Mouse (Mus musculus): Measurements from ENCODE around the gene Zfp654. TPM values are rescaled to one million over a fixed set of nuclear protein-coding genes. Genes with fewer than 3 reads are reported as not detected.

The Zfp654 gene
- polyA plus RNA-seq, 1 experiment = 10.3 TPM

DNA sequence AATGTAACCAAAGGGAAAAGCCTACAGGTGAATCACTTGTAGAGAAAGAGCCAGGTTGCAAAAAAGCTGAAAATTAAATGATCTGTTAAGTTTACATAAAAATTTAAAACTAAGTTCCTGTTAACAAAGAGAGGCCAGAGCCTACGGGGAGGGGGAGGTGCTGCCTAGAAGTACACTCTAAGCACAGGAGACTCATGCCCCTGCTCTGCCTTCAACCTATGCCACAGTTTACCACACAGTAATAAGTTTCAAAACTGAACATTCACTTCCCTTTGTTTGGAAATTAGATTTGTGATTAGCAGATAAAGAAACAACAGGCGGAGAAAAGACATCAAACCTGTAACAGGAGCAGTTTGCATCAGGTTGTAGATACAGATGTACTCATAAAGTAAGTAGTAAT, 56.6 kb downstream of the Zfp654 start:
- TF ChIP-seq POLR2A (IDR thresholded peaks at IDR 0.05; ENCODE audit: borderline replicate concordance, insufficient read depth, low read length) = no peak
- no peak for TF ChIP-seq CTCF (IDR thresholded peaks at IDR 0.05; ENCODE audit: borderline replicate concordance, insufficient read depth, low read depth, low read length)
- H3K27ac ChIP-seq (ENCODE audit: insufficient read depth, low read length) = no peak overlapping the region
- no peaks in the 10 kb centered on the region for H3K27me3 ChIP-seq (ENCODE audit: control insufficient read depth, insufficient read depth, low read length)
- DNase-seq = no peak
- WGBS = 89% methylated on average over 2 of the region's 2 CpGs
- H3K4me1 ChIP-seq (ENCODE audit: control insufficient read depth, insufficient read depth, low read length) = no peaks in the 10 kb centered on the region
- no peak overlapping the region for H3K4me3 ChIP-seq (replicated peaks; ENCODE audit: insufficient read depth, low read depth, low read length)

DNA sequence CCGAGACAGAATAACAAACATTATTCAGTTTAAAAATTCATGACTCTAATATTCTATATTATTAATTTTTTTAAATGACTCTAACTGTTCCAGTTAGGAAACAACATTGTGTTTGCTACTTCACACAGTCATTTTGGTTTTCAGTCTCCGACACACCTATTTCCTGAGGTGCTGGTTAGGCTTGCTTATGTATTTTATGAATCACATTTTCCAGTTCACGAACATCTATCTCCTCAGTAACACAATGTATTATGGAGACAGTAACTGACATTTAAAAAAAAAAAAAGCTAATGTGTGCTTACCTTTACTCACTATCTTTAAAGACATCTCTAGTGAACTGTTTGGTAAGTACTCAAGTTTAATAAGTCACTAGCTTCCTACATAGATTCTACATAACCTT, 61.7 kb downstream of the Zfp654 start:
- H3K27me3 ChIP-seq (ENCODE audit: control insufficient read depth, insufficient read depth, low read length) = no peaks in the 10 kb centered on the region
- H3K4me1 ChIP-seq (ENCODE audit: control insufficient read depth, insufficient read depth, low read length) = no peaks in the 10 kb centered on the region
- H3K27ac ChIP-seq (ENCODE audit: insufficient read depth, low read length) = no peak overlapping the region
- H3K4me3 ChIP-seq (replicated peaks; ENCODE audit: insufficient read depth, low read depth, low read length) = no peak overlapping the region
- WGBS = 95% methylated on average over 3 of the region's 3 CpGs
- no peak for TF ChIP-seq CTCF (IDR thresholded peaks at IDR 0.05; ENCODE audit: borderline replicate concordance, insufficient read depth, low read depth, low read length)
- no peak for TF ChIP-seq POLR2A (IDR thresholded peaks at IDR 0.05; ENCODE audit: borderline replicate concordance, insufficient read depth, low read length)
- DNase-seq = no peak

DNA sequence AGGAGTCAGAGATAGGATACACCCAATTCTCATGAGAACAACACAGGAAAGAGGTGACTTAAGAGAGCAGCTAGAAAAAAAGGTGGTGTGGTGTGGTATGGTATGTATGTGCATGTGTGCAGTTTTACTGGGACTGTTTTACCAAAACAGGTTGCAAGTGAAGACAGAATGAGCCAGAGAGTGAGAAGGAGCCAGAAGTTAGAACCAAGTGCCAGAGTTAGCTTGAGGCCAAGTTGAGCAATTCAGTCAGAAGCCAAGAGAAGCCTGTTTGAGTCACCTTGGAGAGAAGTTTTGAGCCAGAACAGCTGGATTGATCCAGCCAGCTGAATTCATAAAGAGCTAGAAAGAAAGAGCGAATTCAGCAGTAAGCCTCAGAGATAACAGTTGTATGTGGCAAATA, 75.9 kb downstream of the Zfp654 start:
- H3K4me3 ChIP-seq (replicated peaks; ENCODE audit: insufficient read depth, low read depth, low read length) = no peak overlapping the region
- no peak for TF ChIP-seq POLR2A (IDR thresholded peaks at IDR 0.05; ENCODE audit: borderline replicate concordance, insufficient read depth, low read length)
- TF ChIP-seq CTCF (IDR thresholded peaks at IDR 0.05; ENCODE audit: borderline replicate concordance, insufficient read depth, low read depth, low read length) = no peak
- H3K4me1 ChIP-seq (ENCODE audit: control insufficient read depth, insufficient read depth, low read length) = no peaks in the 10 kb centered on the region
- no peak overlapping the region for H3K27ac ChIP-seq (ENCODE audit: insufficient read depth, low read length)
- WGBS = 74% methylated on average over 1 of the region's 1 CpGs
- no peaks in the 10 kb centered on the region for H3K27me3 ChIP-seq (ENCODE audit: control insufficient read depth, insufficient read depth, low read length)
- no peak for DNase-seq

- 87% methylated on average over 2 of the region's 2 CpGs for WGBS
- Histone ChIP-seq H3K27ac (ENCODE audit: insufficient read depth, low read length) (no peak overlapping the region), H3K27me3 (ENCODE audit: control insufficient read depth, insufficient read depth, low read length) (no peaks in the 10 kb centered on the region), H3K4me1 (ENCODE audit: control insufficient read depth, insufficient read depth, low read length) (no peaks in the 10 kb centered on the region), H3K4me3 (replicated peaks; ENCODE audit: insufficient read depth, low read depth, low read length) (peak overlapping the region; percentile 81)
- no peak for DNase-seq
- TF ChIP-seq POLR2A (IDR thresholded peaks at IDR 0.05; ENCODE audit: borderline replicate concordance, insufficient read depth, low read length) (no peak), CTCF (IDR thresholded peaks at IDR 0.05; ENCODE audit: borderline replicate concordance, insufficient read depth, low read depth, low read length) (no peak)
These were observed 80.0 kb downstream of the Zfp654 start for GRCm38 (mm10) chr16:64771431-64771818.

- H3K27ac ChIP-seq (ENCODE audit: insufficient read depth, low read length) = peak within 1 kb of the TSS; percentile 57
- TF ChIP-seq CTCF (IDR thresholded peaks at IDR 0.05; ENCODE audit: borderline replicate concordance, insufficient read depth, low read depth, low read length) (no peak), POLR2A (IDR thresholded peaks at IDR 0.05; ENCODE audit: borderline replicate concordance, insufficient read depth, low read length) (no peak; the same call in 1 of the 2 replicates)
- no peaks in the 10 kb centered on the region for H3K27me3 ChIP-seq (ENCODE audit: control insufficient read depth, insufficient read depth, low read length)
- H3K4me3 ChIP-seq (replicated peaks; ENCODE audit: insufficient read depth, low read depth, low read length) = peak within 1 kb of the TSS; percentile 81
- peak; percentile 87 to 89 for DNase-seq
- WGBS = 2% methylated on average over 72 of the region's 72 CpGs
- H3K4me1 ChIP-seq (ENCODE audit: control insufficient read depth, insufficient read depth, low read length) = no peaks in the 10 kb centered on the region
These were observed 80.7 kb downstream of the Zfp654 start, which contains the start of gene 4930453N24Rik for GRCm38 (mm10) chr16:64770521-64771430. 4930453N24Rik (minus strand) TSS chr16:64771161.

- Histone ChIP-seq H3K27me3 (ENCODE audit: control insufficient read depth, insufficient read depth, low read length) (no peaks in the 10 kb centered on the region), H3K4me1 (ENCODE audit: control insufficient read depth, insufficient read depth, low read length) (no peaks in the 10 kb centered on the region), H3K27ac (ENCODE audit: insufficient read depth, low read length) (no peak overlapping the region), H3K4me3 (replicated peaks; ENCODE audit: insufficient read depth, low read depth, low read length) (no peak overlapping the region)
- TF ChIP-seq CTCF (IDR thresholded peaks at IDR 0.05; ENCODE audit: borderline replicate concordance, insufficient read depth, low read depth, low read length) = no peak
- TF ChIP-seq POLR2A (IDR thresholded peaks at IDR 0.05; ENCODE audit: borderline replicate concordance, insufficient read depth, low read length) = no peak
- WGBS = 86% methylated on average over 8 of the region's 8 CpGs
- DNase-seq = no peak
These were observed 84.7 kb downstream of the Zfp654 start for GRCm38 (mm10) chr16:64766696-64767300.

DNA sequence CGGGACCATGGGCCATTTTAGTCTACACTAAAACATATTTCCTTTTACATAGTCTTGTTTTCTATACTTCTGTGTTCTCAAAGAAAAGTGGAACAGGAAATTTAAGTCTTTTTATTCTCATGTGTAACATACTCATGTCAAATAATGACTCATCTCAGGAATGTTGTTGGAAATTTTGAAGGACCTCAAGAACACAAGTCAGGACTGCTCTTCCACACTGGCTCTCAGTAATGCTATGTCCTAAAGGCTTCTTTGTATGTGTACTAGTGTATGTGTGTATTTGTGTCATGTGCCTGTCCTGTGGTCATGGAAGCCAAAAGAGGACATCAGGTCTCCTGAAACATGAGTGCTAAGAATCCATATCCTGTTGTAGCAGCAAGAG, 92.2 kb downstream of the Zfp654 start:
- H3K27me3 ChIP-seq (ENCODE audit: control insufficient read depth, insufficient read depth, low read length) = no peaks in the 10 kb centered on the region
- 94% methylated on average over 1 of the region's 1 CpGs for WGBS
- TF ChIP-seq CTCF (IDR thresholded peaks at IDR 0.05; ENCODE audit: borderline replicate concordance, insufficient read depth, low read depth, low read length) = no peak
- TF ChIP-seq POLR2A (IDR thresholded peaks at IDR 0.05; ENCODE audit: borderline replicate concordance, insufficient read depth, low read length) = no peak
- no peak for DNase-seq
- H3K4me3 ChIP-seq (replicated peaks; ENCODE audit: insufficient read depth, low read depth, low read length) = no peak overlapping the region
- H3K4me1 ChIP-seq (ENCODE audit: control insufficient read depth, insufficient read depth, low read length) = no peaks in the 10 kb centered on the region
- H3K27ac ChIP-seq (ENCODE audit: insufficient read depth, low read length) = no peak overlapping the region
